Mouse (Mus musculus) myocyte (in vitro differentiated cells): ENCODE measurements around the gene Ppfibp1. TPM values are rescaled to one million over a fixed set of nuclear protein-coding genes. Genes with fewer than 3 reads are reported as not detected.

ENCODE experiments used
- H3K27me3 ChIP-seq: one replicate; pipeline ENCODE4 v1.6.1; 2011; ENCODE audit not compliant: control insufficient read depth, insufficient read depth, insufficient read length
- H3K36me3 ChIP-seq: one replicate; pipeline ENCODE4 v1.6.1; 2011; ENCODE audit not compliant: control insufficient read depth, insufficient read depth
- H3K4me2 ChIP-seq: one replicate; pipeline ENCODE4 v1.6.1; 2011; ENCODE audit warnings: low read depth, control low read depth
- H3K4me3 ChIP-seq: one replicate; pipeline ENCODE4 v1.5.1; 2011; ENCODE audit warnings: mild to moderate bottlenecking, control low read depth, moderate library complexity
- H3K79me2 ChIP-seq: one replicate; pipeline ENCODE4 v1.6.1; 2011; ENCODE audit not compliant: control insufficient read depth, insufficient read depth
- H3ac ChIP-seq: one replicate; pipeline ENCODE4 v1.6.1; 2011; ENCODE audit not compliant: control insufficient read depth, insufficient read length
- CEBPB ChIP-seq: IDR thresholded peaks from 2 replicates; pipeline ENCODE4 v1.6.1; 2011; ENCODE audit warnings: mild to moderate bottlenecking, moderate library complexity; ENCODE audit not compliant: poor library complexity, insufficient read depth, severe bottlenecking
- E2F4 ChIP-seq: IDR thresholded peaks from one replicate; pipeline ENCODE4 v1.6.1; 2011; ENCODE audit warnings: mild to moderate bottlenecking, control low read depth, moderate library complexity; ENCODE audit not compliant: insufficient read depth
- MAX ChIP-seq: IDR thresholded peaks from one replicate; pipeline ENCODE4 v1.6.1; 2011; ENCODE audit warnings: low read depth, mild to moderate bottlenecking, control low read depth
- MYOD1 ChIP-seq, 3 experiments: IDR thresholded peaks; one replicate each; pipeline ENCODE4 v1.6.1; 2011; ENCODE audit warnings: control low read depth in 2 of 3, low read depth in 2 of 3, mild to moderate bottlenecking in 2 of 3, moderate library complexity in 1 of 3; ENCODE audit not compliant: insufficient read length in 2 of 3, control insufficient read depth in 1 of 3
- MYOG ChIP-seq, 3 experiments: IDR thresholded peaks; one replicate each; pipeline ENCODE4 v1.6.1; 2011; ENCODE audit warnings: control low read depth in 2 of 3, low read depth in 2 of 3, mild to moderate bottlenecking in 2 of 3; ENCODE audit not compliant: insufficient read length in 2 of 3, control insufficient read depth in 1 of 3, insufficient read depth in 1 of 3
- POLR2A ChIP-seq: IDR thresholded peaks from one replicate; pipeline ENCODE4 v1.6.1; 2011; ENCODE audit warnings: low read depth, mild to moderate bottlenecking, control low read depth, moderate library complexity; ENCODE audit not compliant: insufficient read length
- POLR2AphosphoS2 ChIP-seq: IDR thresholded peaks from one replicate; pipeline ENCODE4 v1.6.1; 2011; ENCODE audit warnings: low read depth, control low read depth; ENCODE audit not compliant: insufficient read length
- REST ChIP-seq: IDR thresholded peaks from one replicate; pipeline ENCODE4 v1.6.1; 2011; ENCODE audit warnings: mild to moderate bottlenecking, control low read depth, moderate library complexity; ENCODE audit not compliant: insufficient read depth, insufficient read length
- SRF ChIP-seq: IDR thresholded peaks from one replicate; pipeline ENCODE4 v1.6.1; 2011; ENCODE audit warnings: low read depth; ENCODE audit not compliant: control insufficient read depth, insufficient read length
- TCF12 ChIP-seq: IDR thresholded peaks from one replicate; pipeline ENCODE4 v1.6.1; 2011; ENCODE audit warnings: mild to moderate bottlenecking, control low read depth; ENCODE audit not compliant: poor library complexity, insufficient read depth, severe bottlenecking
- TCF3 ChIP-seq: IDR thresholded peaks from one replicate; pipeline ENCODE4 v1.6.1; 2011; ENCODE audit warnings: low read depth, control low read depth; ENCODE audit not compliant: insufficient read length
- USF1 ChIP-seq: IDR thresholded peaks from one replicate; pipeline ENCODE4 v1.6.1; 2011; ENCODE audit warnings: low read depth, mild to moderate bottlenecking, control low read depth, moderate library complexity
- polyA plus RNA-seq: library from polyadenylated mRNA; unstranded; fragments of >200 nt; fragmentation: generic; extraction: Trizol; gene quantifications from one replicate; pipeline ENCODE4 v1.2.1, GENCODE M21; 2012; ENCODE audit warnings: missing spikeins

The Ppfibp1 gene
- polyA plus RNA-seq, 1 experiment = 79.3 TPM

- no peak overlapping the region for H3ac ChIP-seq
- no peak for TF ChIP-seq E2F4
- TF ChIP-seq MYOG (IDR thresholded peaks at IDR 0.05; ENCODE audit: control insufficient read depth in 1 of 3, insufficient read depth in 1 of 3, insufficient read length in 2 of 3, low read depth in 2 of 3) = peak in 1 of 3 experiments; percentile 54
- peak in 2 of 3 experiments; percentile 37 to 44 for TF ChIP-seq MYOD1 (IDR thresholded peaks at IDR 0.05; ENCODE audit: control insufficient read depth in 1 of 3, insufficient read length in 2 of 3, low read depth in 2 of 3)
- peak overlapping the region; percentile 72 for H3K4me2 ChIP-seq
- H3K27me3 ChIP-seq = no peaks in the 10 kb centered on the region
- peaks cover 81% of the 10 kb centered on the region for H3K79me2 ChIP-seq
- peaks cover 5% of the 10 kb centered on the region for H3K36me3 ChIP-seq
- no peak overlapping the region for H3K4me3 ChIP-seq
These were observed 72.7 kb downstream of the Ppfibp1 start for GRCm38 (mm10) chr6:146960956-146961355.

GRCm38 (mm10) chr6:146961832-146962481 is 73.7 kb downstream of the Ppfibp1 start:
- peaks cover 5% of the 10 kb centered on the region for H3K36me3 ChIP-seq
- H3K4me3 ChIP-seq = no peak overlapping the region
- H3ac ChIP-seq = no peak overlapping the region
- H3K4me2 ChIP-seq = no peak overlapping the region
- H3K27me3 ChIP-seq = no peaks in the 10 kb centered on the region
- peaks cover 81% of the 10 kb centered on the region for H3K79me2 ChIP-seq
- TF ChIP-seq TCF12 (no peak), USF1 (no peak), SRF (no peak), MAX (no peak), CEBPB (no peak), E2F4 (no peak), POLR2AphosphoS2 (no peak), MYOG (IDR thresholded peaks at IDR 0.05; ENCODE audit: control insufficient read depth in 1 of 3, insufficient read depth in 1 of 3, insufficient read length in 2 of 3, low read depth in 2 of 3) (no peak), MYOD1 (IDR thresholded peaks at IDR 0.05; ENCODE audit: control insufficient read depth in 1 of 3, insufficient read length in 2 of 3, low read depth in 2 of 3) (no peak), REST (no peak), TCF3 (no peak), POLR2A (no peak)

GRCm38 (mm10) chr6:146963396-146964150 is 75.3 kb downstream of the Ppfibp1 start:
- Histone ChIP-seq H3K79me2 (peaks cover 83% of the 10 kb centered on the region), H3K4me2 (no peak overlapping the region), H3K36me3 (peaks cover 5% of the 10 kb centered on the region), H3K27me3 (no peaks in the 10 kb centered on the region), H3K4me3 (no peak overlapping the region), H3ac (no peak overlapping the region)
- no peak for TF ChIP-seq CEBPB
- no peak for TF ChIP-seq TCF3
- no peak for TF ChIP-seq TCF12
- TF ChIP-seq MYOG (IDR thresholded peaks at IDR 0.05; ENCODE audit: control insufficient read depth in 1 of 3, insufficient read depth in 1 of 3, insufficient read length in 2 of 3, low read depth in 2 of 3) = no peak
- no peak for TF ChIP-seq MYOD1 (IDR thresholded peaks at IDR 0.05; ENCODE audit: control insufficient read depth in 1 of 3, insufficient read length in 2 of 3, low read depth in 2 of 3)
- TF ChIP-seq USF1 = no peak
- TF ChIP-seq SRF = no peak

- Histone ChIP-seq H3K79me2 (peaks cover 98% of the 10 kb centered on the region), H3ac (no peak overlapping the region), H3K4me3 (no peak overlapping the region), H3K27me3 (no peaks in the 10 kb centered on the region), H3K4me2 (no peak overlapping the region), H3K36me3 (peaks cover 5% of the 10 kb centered on the region)
- TF ChIP-seq MYOG (IDR thresholded peaks at IDR 0.05; ENCODE audit: control insufficient read depth in 1 of 3, insufficient read depth in 1 of 3, insufficient read length in 2 of 3, low read depth in 2 of 3) = no peak
- TF ChIP-seq POLR2AphosphoS2 = peak; percentile 37
These were observed 77.0 kb downstream of the Ppfibp1 start for GRCm38 (mm10) chr6:146965139-146965772.

GRCm38 (mm10) chr6:146966446-146967019 is 78.2 kb downstream of the Ppfibp1 start:
- Histone ChIP-seq H3K36me3 (peaks cover 8% of the 10 kb centered on the region), H3K4me2 (no peak overlapping the region), H3ac (no peak overlapping the region), H3K79me2 (peaks cover 98% of the 10 kb centered on the region), H3K27me3 (no peaks in the 10 kb centered on the region), H3K4me3 (no peak overlapping the region)
- TF ChIP-seq USF1 = no peak
- TF ChIP-seq SRF = no peak
- no peak for TF ChIP-seq POLR2A
- no peak for TF ChIP-seq REST
- no peak for TF ChIP-seq POLR2AphosphoS2
- TF ChIP-seq E2F4 = no peak
- TF ChIP-seq MYOG (IDR thresholded peaks at IDR 0.05; ENCODE audit: control insufficient read depth in 1 of 3, insufficient read depth in 1 of 3, insufficient read length in 2 of 3, low read depth in 2 of 3) = no peak
- TF ChIP-seq MAX = no peak
- TF ChIP-seq TCF12 = no peak
- no peak for TF ChIP-seq CEBPB
- no peak for TF ChIP-seq MYOD1 (IDR thresholded peaks at IDR 0.05; ENCODE audit: control insufficient read depth in 1 of 3, insufficient read length in 2 of 3, low read depth in 2 of 3)
- no peak for TF ChIP-seq TCF3
